Mouse (Mus musculus) kidney, embryonic 14.5 days (tissue): ENCODE data around the gene Akr1c13. TPM values are rescaled to one million over a fixed set of nuclear protein-coding genes. Genes with fewer than 3 reads are reported as not detected.

Experiments used
- ATAC-seq: fragments of 200-750 bp; cut with Nextera tagmentation; 2 replicates; pipeline ENCODE4 v1.8.0; 2017; ENCODE audit warnings: moderate number of reproducible peaks, mild to moderate bottlenecking, moderate TSS enrichment, moderate library complexity; ENCODE audit not compliant: low FRiP score, low TSS enrichment
- H3K27ac ChIP-seq: fragments of 300-500 bp; sonication (generic); 2 replicates; pipeline ENCODE4 v1.5.1; 2014; ENCODE audit warnings: low read depth, mild to moderate bottlenecking, low read length, moderate library complexity, mixed read lengths
- H3K27me3 ChIP-seq: fragments of 300-500 bp; sonication (generic); 2 replicates; pipeline ENCODE4 v1.6.1; 2014; ENCODE audit warnings: mild to moderate bottlenecking, low read length; ENCODE audit not compliant: control insufficient read depth, insufficient read depth
- H3K36me3 ChIP-seq: fragments of 300-500 bp; sonication (generic); 2 replicates; pipeline ENCODE4 v1.6.1; 2014; ENCODE audit warnings: low read length, mixed read lengths; ENCODE audit not compliant: control insufficient read depth, insufficient read depth
- H3K4me1 ChIP-seq: fragments of 300-500 bp; sonication (generic); 2 replicates; pipeline ENCODE4 v1.6.1; 2014; ENCODE audit warnings: low read length, mixed read lengths; ENCODE audit not compliant: control insufficient read depth, insufficient read depth
- H3K4me2 ChIP-seq: fragments of 300-500 bp; sonication (generic); replicated peaks from 2 replicates; pipeline ENCODE4 v1.6.1; 2014; ENCODE audit warnings: low read depth, mild to moderate bottlenecking, low read length
- H3K4me3 ChIP-seq: fragments of 300-500 bp; sonication (generic); 2 replicates; pipeline ENCODE4 v1.5.1; 2014; ENCODE audit warnings: mild to moderate bottlenecking, low read length
- H3K9ac ChIP-seq: fragments of 300-500 bp; sonication (generic); 2 replicates; pipeline ENCODE4 v1.6.1; 2014; ENCODE audit warnings: low read depth, mild to moderate bottlenecking, low read length, moderate library complexity
- H3K9me3 ChIP-seq: fragments of 300-500 bp; sonication (generic); 2 replicates; pipeline ENCODE4 v1.6.1; 2016; ENCODE audit warnings: low read length; ENCODE audit not compliant: control insufficient read depth
- whole genome bisulfite sequencing: fragments of 180-500 bp; shearing (Covaris S2); extraction: QIAGEN DNeasy Blood & Tissue Kit; methylation state at CpG from one replicate; pipeline ENCODE4 v1.1.7; 2014; 5-methylcytosine and 5-hydroxymethylcytosine counted together
- polyA plus RNA-seq: library from polyadenylated mRNA; unstranded; fragments of >200 nt; fragmentation: Nextera tagmentation; extraction: Ambion mirVana; gene quantifications from 2 replicates; pipeline ENCODE4 v1.2.1, GENCODE M21; 2014

Gene Akr1c13
- polyA plus RNA-seq, 1 experiment from 2014 or later: 6.3 TPM

- Histone ChIP-seq H3K4me2 (no peak overlapping the region), H3K27ac (no peak overlapping the region), H3K4me1 (no peaks in the 10 kb centered on the region), H3K27me3 (no peaks in the 10 kb centered on the region), H3K36me3 (no peaks in the 10 kb centered on the region), H3K4me3 (no peak overlapping the region), H3K9ac (no peak overlapping the region), H3K9me3 (no peaks in the 10 kb centered on the region)
- WGBS: 87% methylated on average over 8 of the region's 8 CpGs
- ATAC-seq: no peak
These were observed 40.1 kb downstream of the Akr1c13 start for GRCm38 (mm10) chr13:4230841-4231623.

GRCm38 (mm10) chr13:4233135-4233534, 42.2 kb downstream of the Akr1c13 start:
- Histone ChIP-seq H3K4me3 (no peak overlapping the region), H3K36me3 (no peaks in the 10 kb centered on the region), H3K27ac (no peak overlapping the region), H3K9me3 (no peaks in the 10 kb centered on the region), H3K4me1 (no peaks in the 10 kb centered on the region), H3K9ac (no peak overlapping the region), H3K4me2 (no peak overlapping the region), H3K27me3 (no peaks in the 10 kb centered on the region)
- 72% methylated on average over 1 of the region's 1 CpGs for WGBS
- no peak for ATAC-seq

DNA sequence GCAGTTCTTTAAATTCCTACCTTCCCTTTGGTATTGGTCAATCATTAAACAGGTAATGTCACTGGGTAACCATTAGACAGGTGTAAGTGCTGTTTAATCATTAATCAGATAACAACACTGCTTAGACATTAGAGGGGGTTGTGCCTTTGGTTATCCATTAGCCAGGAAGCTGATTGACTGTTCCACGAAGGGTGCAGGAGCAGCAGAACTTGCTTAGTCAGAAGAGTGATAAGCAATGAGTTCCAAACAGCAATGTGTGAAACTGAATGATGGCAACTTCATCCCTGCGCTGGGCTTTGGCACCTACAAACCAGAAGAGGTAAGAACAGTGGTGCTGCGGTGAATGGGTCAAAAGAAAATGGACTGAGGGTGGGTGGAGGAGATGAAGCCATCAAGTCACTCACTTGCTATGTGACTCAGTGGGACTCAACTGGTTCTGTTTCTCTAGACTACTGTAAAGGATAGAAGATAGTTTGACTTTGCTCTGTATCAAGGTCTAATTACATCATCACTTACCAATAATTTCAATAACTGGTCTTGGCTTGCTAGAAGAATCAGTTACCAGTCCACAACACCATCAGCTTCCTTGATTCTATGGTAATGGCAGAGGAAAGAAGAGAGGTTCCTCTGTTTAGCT, 42.7 kb downstream of the Akr1c13 start:
- Histone ChIP-seq H3K9me3 (no peaks in the 10 kb centered on the region), H3K27ac (no peak overlapping the region; the same call in 1 of the 2 replicates), H3K27me3 (no peaks in the 10 kb centered on the region), H3K36me3 (no peaks in the 10 kb centered on the region), H3K9ac (no peak overlapping the region), H3K4me2 (no peak overlapping the region), H3K4me1 (no peaks in the 10 kb centered on the region), H3K4me3 (no peak overlapping the region; the same call in 1 of the 2 replicates)
- WGBS: 62% methylated on average over 3 of the region's 3 CpGs
- peak; percentile 95 for ATAC-seq

- peak; percentile 95 for ATAC-seq
- Histone ChIP-seq H3K27ac (no peak overlapping the region), H3K9me3 (no peaks in the 10 kb centered on the region), H3K4me1 (peaks cover 8% of the 10 kb centered on the region; the same call in 1 of the 2 replicates), H3K4me3 (peak overlapping the region; percentile 13; the same call in 1 of the 2 replicates), H3K9ac (no peak overlapping the region), H3K36me3 (no peaks in the 10 kb centered on the region), H3K4me2 (peak overlapping the region; percentile 17), H3K27me3 (no peaks in the 10 kb centered on the region)
- WGBS: 2% methylated on average over 13 of the region's 13 CpGs
These were observed 54.1 kb downstream of the Akr1c13 start for GRCm38 (mm10) chr13:4244861-4245559.

GRCm38 (mm10) chr13:4249347-4249746, 58.4 kb downstream of the Akr1c13 start:
- Histone ChIP-seq H3K27ac (no peak overlapping the region; the same call in 1 of the 2 replicates), H3K4me1 (peaks cover 8% of the 10 kb centered on the region; the same call in 1 of the 2 replicates), H3K9ac (no peak overlapping the region), H3K4me3 (no peak overlapping the region), H3K9me3 (no peaks in the 10 kb centered on the region), H3K4me2 (no peak overlapping the region), H3K36me3 (no peaks in the 10 kb centered on the region), H3K27me3 (no peaks in the 10 kb centered on the region)
- peak; percentile 53; the same call in 1 of the 2 replicates for ATAC-seq
- 25% methylated on average over 3 of the region's 3 CpGs for WGBS

Other genes with a start within 250 kb of the Akr1c13 start
- gene Ucn3, start 245.8 kb upstream of the Akr1c13 start, polyA plus RNA-seq: not detected in 2 replicates
- 1.6 and 1.9 TPM in 2 replicates for gene Akr1c14, start 142.1 kb upstream of the Akr1c13 start, polyA plus RNA-seq
- 3.0 and 4.5 TPM in 2 replicates for gene Akr1c18, start 40.5 kb upstream of the Akr1c13 start, polyA plus RNA-seq
- gene Akr1c19, start 37.5 kb downstream of the Akr1c13 start, polyA plus RNA-seq: 16.5 and 18.8 TPM in 2 replicates
- gene Akr1c12, start 88.3 kb downstream of the Akr1c13 start, polyA plus RNA-seq: 2.4 and 2.5 TPM in 2 replicates
- gene Akr1c6, start 243.2 kb downstream of the Akr1c13 start, polyA plus RNA-seq: not detected in 2 replicates